ENCODE assay signal across 9 mouse cellular contexts in the genomic region with DNA sequence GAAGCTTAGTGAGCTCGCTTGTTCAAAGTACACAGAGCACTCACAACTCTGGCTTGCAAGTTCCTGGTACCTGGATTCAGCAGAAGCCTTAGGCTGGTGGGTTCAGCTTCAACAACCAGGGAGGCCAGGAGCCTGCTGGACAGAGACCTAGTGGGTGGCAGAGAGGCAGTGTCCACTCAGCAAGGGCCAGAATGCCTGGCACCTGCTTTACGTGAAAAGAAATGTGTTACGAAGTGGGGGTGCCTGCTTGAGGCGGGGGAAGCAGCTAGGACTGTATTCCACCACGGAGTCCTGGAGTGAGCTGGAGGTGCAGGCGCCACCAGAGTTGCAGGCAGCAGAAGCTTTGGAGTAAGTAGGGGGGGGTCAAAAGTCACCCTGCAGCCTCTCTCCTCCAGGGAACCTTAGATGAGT. TPM values are rescaled to one million over a fixed set of nuclear protein-coding genes. Genes with fewer than 3 reads are reported as not detected.
DNase-seq lines count a peak whose midpoint lies in the region; ATAC-seq and TF ChIP-seq lines count a peak whose summit lies in the region.
"Had no signal": no experiment of that assay in that cellular context is flagged by ENCODE, and none has a peak within 500 bp of the region (broad histone marks: within the 10 kb centered on the region; RNA-seq: fewer than 3 reads in every experiment).

No protein-coding gene starts in this region.

- H3K9me3 ChIP-seq in forebrain, postnatal 0 days (ENCODE audit: low read length) = no peaks in the 10 kb centered on the region
- H3K9me3 ChIP-seq in neural tube, embryonic 15.5 days (replicated peaks) = no peaks in the 10 kb centered on the region

- no peak for TF ChIP-seq CTCF in lung, adult 2 months (IDR thresholded peaks at IDR 0.05; ENCODE audit: insufficient read depth, low read length)
- TF ChIP-seq CTCF in forebrain, postnatal 0 days (IDR thresholded peaks at IDR 0.05; ENCODE audit: low read depth) = no peak

- H3K27me3 ChIP-seq in forebrain, postnatal 0 days (ENCODE audit: insufficient read depth, low read length) = no peaks in the 10 kb centered on the region
- H3K27me3 ChIP-seq in neural tube, embryonic 15.5 days (replicated peaks) = no peaks in the 10 kb centered on the region

- H3K4me2 ChIP-seq in forebrain, postnatal 0 days (ENCODE audit: low read depth) = peak overlapping the region; percentile 93
- peak overlapping the region; percentile 98 for H3K4me2 ChIP-seq in neural tube, embryonic 15.5 days

- intact Hi-C loops in left cerebral cortex, postnatal 4 days (cut with DNase I) = no loop called here

- no peaks in the 10 kb centered on the region for H3K36me3 ChIP-seq in forebrain, postnatal 0 days (ENCODE audit: insufficient read depth)
- no peaks in the 10 kb centered on the region for H3K36me3 ChIP-seq in neural tube, embryonic 15.5 days

- 34% methylated on average over 6 of the region's 6 CpGs for WGBS in lung, adult 2 months
- WGBS in forebrain, postnatal 0 days = 26% methylated on average over 6 of the region's 6 CpGs
- 50% methylated on average over 6 of the region's 6 CpGs for WGBS in neural tube, embryonic 15.5 days

- ATAC-seq in forebrain, postnatal 0 days = no peak
- no peak for ATAC-seq in neural tube, embryonic 15.5 days (ENCODE audit: low FRiP score)

- H3K4me1 ChIP-seq in lung, adult 2 months (ENCODE audit: control insufficient read depth, insufficient read depth, low read length) = peaks cover 46% of the 10 kb centered on the region
- peaks cover 54% of the 10 kb centered on the region for H3K4me1 ChIP-seq in forebrain, postnatal 0 days (ENCODE audit: insufficient read depth)
- H3K4me1 ChIP-seq in neural tube, embryonic 15.5 days = peaks cover 82% of the 10 kb centered on the region

- DNase-seq in lung, adult 2 months = no peak
- no peak for DNase-seq in lung, adult 18-20 months
- no peak for DNase-seq in forebrain, postnatal 0 days
- DNase-seq in kidney, postnatal 4 days = peak; percentile 29 to 31
- DNase-seq in thymus, postnatal 10 days (ENCODE audit: low spot score in 2 of 2) = no peak
- no peak for DNase-seq in left cerebral cortex, postnatal 4 days
- DNase-seq in embryo, embryonic 11 days = no peak

- TF ChIP-seq POLR2A in lung, adult 2 months (IDR thresholded peaks at IDR 0.05; ENCODE audit: borderline replicate concordance, extremely low read depth, low read depth, low read length) = no peak

- H3K9ac ChIP-seq in forebrain, postnatal 0 days = peak overlapping the region; percentile 39
- H3K9ac ChIP-seq in neural tube, embryonic 15.5 days (replicated peaks) = peak overlapping the region; percentile 83

- H3K4me3 ChIP-seq in lung, adult 2 months (replicated peaks; ENCODE audit: extremely low read depth, low read depth, low read length) = peak overlapping the region; percentile 47
- peak overlapping the region; percentile 95 for H3K4me3 ChIP-seq in forebrain, postnatal 0 days (ENCODE audit: low read depth, low read length)
- peak overlapping the region; percentile 72 for H3K4me3 ChIP-seq in neural tube, embryonic 15.5 days (replicated peaks)

- H3K27ac ChIP-seq in forebrain, postnatal 0 days (ENCODE audit: low read depth, low read length) = no peak overlapping the region
- peak overlapping the region; percentile 23; the same call in 1 of the 2 replicates for H3K27ac ChIP-seq in neural tube, embryonic 15.5 days (replicated peaks)

RNA-seq across cellular contexts. Expression of gene Bcl9l, which starts 2.5 kb away (rescaled TPM):
- 69.0 and 70.7 TPM in 2 replicates for polyA plus RNA-seq in lung, adult 2 months (2012; rRNA removed)
- 29.2 and 38.7 TPM in 2 replicates for total RNA-seq in forebrain, postnatal 0 days (2014; rRNA removed)
- polyA plus RNA-seq in forebrain, postnatal 0 days (2015; fragmentation: Nextera tagmentation; extraction: Ambion mirVana) = 9.3 and 13.0 TPM in 2 replicates
- 9.7 and 11.5 TPM in 2 replicates for polyA plus RNA-seq in neural tube, embryonic 15.5 days (2015; fragmentation: Nextera tagmentation; extraction: Ambion mirVana)
- total RNA-seq in left cerebral cortex, postnatal 4 days (2021) = 100 to 1,000 TPM; 109 to 113 TPM

RNA-seq across cellular contexts. Expression of gene Upk2, which starts 30.3 kb away (rescaled TPM):
- 4.0 and 4.4 TPM in 2 replicates for polyA plus RNA-seq in lung, adult 2 months (2012; rRNA removed)
- total RNA-seq in forebrain, postnatal 0 days (2014; rRNA removed) = not detected in 2 replicates
- polyA plus RNA-seq in forebrain, postnatal 0 days (2015; fragmentation: Nextera tagmentation; extraction: Ambion mirVana) = not detected in 2 replicates
- 0.73 TPM in 1 of 2 replicates, not detected in the other for polyA plus RNA-seq in neural tube, embryonic 15.5 days (2015; fragmentation: Nextera tagmentation; extraction: Ambion mirVana)
- total RNA-seq in left cerebral cortex, postnatal 4 days (2021) = not detected
- total RNA-seq: heart, postnatal 36 days had no signal

RNA-seq across cellular contexts. Expression of gene Foxr1, which starts 44.2 kb away (rescaled TPM):
- 0.16 TPM in 1 of 2 replicates, not detected in the other for polyA plus RNA-seq in lung, adult 2 months (2012; rRNA removed)
- not detected in 2 replicates for total RNA-seq in forebrain, postnatal 0 days (2014; rRNA removed)
- polyA plus RNA-seq in forebrain, postnatal 0 days (2015; fragmentation: Nextera tagmentation; extraction: Ambion mirVana) = not detected in 2 replicates
- polyA plus RNA-seq in neural tube, embryonic 15.5 days (2015; fragmentation: Nextera tagmentation; extraction: Ambion mirVana) = 0.09 TPM in 1 of 2 replicates, not detected in the other
- not detected for total RNA-seq in left cerebral cortex, postnatal 4 days (2021)
- total RNA-seq: heart, postnatal 36 days had no signal

Comparison
In these comparisons a context has a peak if more than half of its experiments do, and no peak if none do; other contexts are left out.
1. DNase-seq: peak in kidney, postnatal 4 days (2 of 2); none in lung, adult 2 months (single experiment), lung, adult 18-20 months (0 of 2), forebrain, postnatal 0 days (single experiment), thymus, postnatal 10 days (0 of 2), left cerebral cortex, postnatal 4 days (single experiment) and embryo, embryonic 11 days (single experiment).
2. Peak in every context shown above with its lines, with median percentiles within 50 percentile points of each other: H3K4me3 ChIP-seq.